Mouse (Mus musculus) cerebellum, adult 2 months (tissue): ENCODE results near the gene Mosmo.

Experiments used
- CTCF ChIP-seq: fragments of 200-500 bp; IDR thresholded peaks from 2 replicates; pipeline ENCODE4 v1.5.1; 2011; ENCODE audit warnings: low read depth, mild to moderate bottlenecking, control low read depth, low read length, moderate library complexity, borderline replicate concordance; ENCODE audit not compliant: insufficient read depth
- POLR2A ChIP-seq: fragments of 200-500 bp; IDR thresholded peaks from 2 replicates; pipeline ENCODE4 v1.6.1; 2011; ENCODE audit warnings: low read length, control low read depth, borderline replicate concordance; ENCODE audit not compliant: insufficient read depth

DNA sequence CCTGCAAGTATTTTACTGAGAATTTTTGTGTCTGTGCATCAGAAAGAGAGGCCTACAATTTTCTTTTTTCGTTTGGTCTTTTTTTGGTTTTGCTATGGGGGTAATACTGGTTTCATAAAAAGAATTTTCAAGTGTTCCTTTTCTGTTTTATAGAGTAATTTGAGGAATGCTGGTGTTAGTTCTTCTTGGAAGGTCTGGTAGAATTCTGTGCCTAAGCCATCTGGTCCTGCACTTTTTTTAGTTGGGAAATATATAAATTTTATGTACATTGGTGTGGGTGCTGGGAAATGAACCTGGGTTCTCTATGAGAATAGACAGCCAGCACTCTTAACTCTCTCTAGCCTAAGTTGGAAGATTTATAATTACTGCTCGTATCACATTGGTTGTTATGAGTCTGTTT lies 34.7 kb downstream of the Mosmo start:
- TF ChIP-seq POLR2A (no peak), CTCF (no peak)
